Mouse (Mus musculus) adrenal gland, postnatal 4 days (tissue): ENCODE results near the gene Lrrc38. TPM values are rescaled to one million over a fixed set of nuclear protein-coding genes. Genes with fewer than 3 reads are reported as not detected.

Experiments
- DNase-seq, 2 experiments: peaks; one replicate each; pipeline ENCODE4 v3.0.0; 2021 to 2022; ENCODE audit warnings: low spot score in 2 of 2, mixed read lengths in 2 of 2
- total RNA-seq, 2 experiments: library from RNA; stranded (reverse); gene quantifications; 2 replicates each; pipeline ENCODE4 v1.2.3; 2021

Gene Lrrc38
- total RNA-seq, 2 experiments from 2014 or later, result not detected

GRCm38 (mm10) chr4:143350047-143351015 lies 774 bp downstream of the Lrrc38 start:
- DNase-seq, result no peak

DNA sequence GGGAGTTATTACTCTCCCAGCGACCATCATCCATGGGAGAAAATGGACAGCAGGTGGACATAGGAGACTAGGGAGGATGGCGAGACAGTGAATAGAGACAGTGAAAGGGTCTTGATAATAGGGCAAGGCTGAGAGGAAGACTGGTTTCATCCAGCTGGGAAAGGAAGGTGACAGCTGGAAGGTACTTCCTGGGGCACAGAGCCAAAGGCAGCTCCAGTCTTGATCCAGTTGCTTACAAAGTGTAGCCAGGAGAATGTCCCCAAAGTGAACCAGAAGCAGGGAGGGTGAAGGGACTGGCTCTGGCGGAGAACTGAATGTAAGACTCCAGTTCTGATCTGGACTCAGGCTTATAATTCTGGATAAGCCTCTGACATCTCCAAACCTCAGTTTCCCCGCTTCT lies 2.7 kb downstream of the Lrrc38 start:
- DNase-seq, result no peak

GRCm38 (mm10) chr4:143361520-143361919 lies 12.0 kb downstream of the Lrrc38 start:
- DNase-seq, result no peak

DNA sequence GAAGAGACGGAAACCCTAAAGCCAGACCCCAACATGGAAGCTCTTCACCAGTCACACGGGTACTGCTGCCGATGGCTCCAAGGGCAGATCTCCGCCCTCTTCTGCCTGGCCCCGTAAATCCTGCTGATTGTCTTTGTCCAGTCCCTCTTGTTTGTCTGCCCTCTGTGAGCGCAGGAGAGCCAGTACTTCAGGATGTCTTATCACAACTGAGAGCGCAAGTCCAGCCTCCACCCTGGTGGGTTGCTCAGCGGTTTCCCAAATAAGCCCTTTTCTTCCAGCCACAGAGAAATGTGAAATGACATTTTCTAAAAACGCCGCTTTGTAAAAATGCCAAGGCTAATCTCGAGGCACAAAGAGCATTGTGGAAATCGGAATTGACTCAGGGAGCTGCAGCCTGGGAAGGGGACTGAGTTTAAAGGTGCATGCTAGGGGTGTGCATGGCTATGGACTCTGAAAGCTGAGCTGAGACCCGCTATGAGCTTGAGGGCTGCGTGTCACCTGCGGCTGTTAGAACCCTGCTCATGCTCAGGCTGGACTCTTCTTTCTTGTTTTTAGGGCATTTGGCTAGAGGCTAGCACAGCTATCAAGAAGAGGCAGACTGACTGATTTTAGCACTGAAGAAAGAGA lies 17.0 kb downstream of the Lrrc38 start:
- DNase-seq, result no peak

DNA sequence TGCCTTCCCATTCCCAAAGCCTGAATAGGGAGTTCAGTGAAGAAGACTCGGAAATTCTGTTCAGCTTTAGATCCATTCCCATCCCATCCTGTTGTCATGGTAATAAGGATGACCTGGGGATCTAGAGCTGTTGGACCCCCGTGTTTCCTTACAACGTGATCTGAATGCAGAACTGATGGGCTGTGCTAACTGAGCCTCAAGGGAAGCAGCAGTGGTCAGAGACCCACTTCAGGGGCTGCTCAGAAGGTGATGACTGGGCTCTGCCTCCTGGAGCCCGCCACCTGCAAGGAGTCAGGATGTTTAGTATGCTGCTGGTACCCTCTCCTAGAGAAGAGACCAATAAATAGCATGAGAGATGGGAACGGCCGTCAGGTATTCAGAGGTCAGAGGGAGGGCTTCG lies 29.9 kb downstream of the Lrrc38 start:
- DNase-seq, result no peak

GRCm38 (mm10) chr4:143379931-143380715 lies 30.6 kb downstream of the Lrrc38 start:
- DNase-seq, result no peak

GRCm38 (mm10) chr4:143380716-143381004 lies 31.1 kb downstream of the Lrrc38 start:
- no peak for DNase-seq

DNA sequence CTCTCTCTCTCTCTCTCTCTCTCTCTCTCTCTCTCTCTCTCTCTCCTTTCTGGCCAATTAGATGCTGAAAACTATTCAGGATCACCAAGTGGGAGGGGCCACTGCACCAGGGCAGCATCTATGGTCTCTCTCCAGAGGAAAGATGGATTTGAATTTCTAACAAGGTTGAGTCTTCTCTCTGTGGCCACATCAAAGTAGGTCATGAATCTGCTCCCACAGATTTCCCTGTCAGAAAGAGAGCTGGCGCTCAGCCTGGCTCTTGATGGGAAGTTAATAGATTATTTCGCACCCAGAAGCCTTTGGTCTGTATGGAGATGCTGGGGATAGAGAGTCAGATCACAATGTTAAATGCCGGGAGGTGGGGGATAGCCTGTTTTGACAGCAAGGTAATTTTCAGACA lies 32.6 kb downstream of the Lrrc38 start:
- no peak for DNase-seq

DNA sequence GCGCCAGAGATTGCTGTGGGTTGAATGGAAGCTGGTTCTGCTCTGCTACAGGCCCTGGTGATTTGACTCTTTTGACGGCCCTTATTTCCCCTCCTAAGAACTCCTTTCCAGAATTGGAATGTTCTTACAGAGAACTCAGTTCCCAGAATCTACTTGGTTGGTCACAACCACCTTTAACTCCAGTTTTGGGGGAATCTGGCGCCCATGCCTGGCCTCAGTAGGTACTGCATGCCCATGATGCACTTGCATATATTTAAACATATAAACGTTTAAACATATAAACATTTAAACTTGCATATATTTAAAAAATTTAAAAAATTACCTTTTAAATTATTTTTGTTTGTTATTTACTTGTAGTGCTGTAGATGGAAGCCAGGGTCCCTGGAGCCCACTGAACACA lies 34.1 kb downstream of the Lrrc38 start:
- DNase-seq, result no peak

DNA sequence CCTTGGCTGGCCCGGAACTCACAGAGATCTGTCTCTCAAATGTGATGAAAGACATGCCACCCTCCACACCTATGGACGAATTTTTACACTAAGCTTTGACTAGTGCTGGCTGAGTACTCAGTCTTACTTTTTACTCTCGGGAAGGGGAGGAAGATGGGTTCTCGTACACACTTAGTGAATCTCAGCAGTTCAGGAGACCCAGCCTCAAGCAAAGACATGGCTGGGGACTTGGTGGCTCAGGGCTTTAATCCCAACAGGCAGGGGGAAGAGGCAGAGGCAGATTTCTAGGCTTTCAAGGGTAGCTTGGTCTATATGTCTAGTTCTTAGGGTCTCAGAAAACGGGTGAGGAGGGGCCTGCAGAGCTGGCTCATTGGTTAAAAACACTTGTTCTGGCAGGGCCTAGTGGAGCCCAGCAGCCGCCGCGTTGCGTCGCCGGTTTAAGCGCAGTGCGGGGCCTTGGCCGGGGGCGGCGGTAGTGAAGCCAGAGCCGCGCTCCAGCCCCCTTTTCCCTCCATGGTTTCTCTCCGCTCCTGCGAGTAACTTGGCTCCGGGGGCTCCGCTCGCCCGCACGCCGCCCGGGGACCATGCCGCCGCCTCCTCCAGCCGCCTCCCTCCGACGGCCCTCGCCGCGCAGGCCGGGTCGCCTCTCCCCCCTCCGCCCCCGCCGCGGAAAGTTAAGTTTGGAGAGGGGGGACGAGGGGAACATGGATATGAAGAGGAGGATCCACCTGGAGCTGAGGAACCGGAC lies 39.6 kb downstream of the Lrrc38 start:
- no peak for DNase-seq

DNA sequence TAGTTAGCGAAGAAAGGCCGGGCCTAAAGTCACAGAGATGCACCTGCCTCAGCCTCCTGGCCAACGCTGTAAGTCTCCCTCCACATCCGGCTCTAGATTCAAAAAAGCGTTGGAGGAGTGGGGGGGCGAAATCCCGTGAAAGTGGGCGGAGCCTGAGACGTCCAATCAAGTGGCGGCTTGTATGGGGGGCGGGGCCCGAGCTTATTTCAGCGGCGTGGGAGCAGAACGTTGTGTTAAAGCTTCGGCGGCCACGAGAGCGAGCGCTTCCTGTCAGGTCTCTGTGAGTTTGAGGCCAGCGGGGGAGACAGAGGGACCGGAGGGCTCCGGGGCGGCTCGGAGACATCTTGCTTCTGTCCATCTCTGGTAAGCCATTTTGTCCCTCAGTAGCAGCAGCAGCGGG lies 44.6 kb downstream of the Lrrc38 start, which contains the start of gene Pramel1:
TSS of gene Pramel1 (plus strand) at position 248 of the 400 bp plus-strand sequence.
- DNase-seq, result no peak

DNA sequence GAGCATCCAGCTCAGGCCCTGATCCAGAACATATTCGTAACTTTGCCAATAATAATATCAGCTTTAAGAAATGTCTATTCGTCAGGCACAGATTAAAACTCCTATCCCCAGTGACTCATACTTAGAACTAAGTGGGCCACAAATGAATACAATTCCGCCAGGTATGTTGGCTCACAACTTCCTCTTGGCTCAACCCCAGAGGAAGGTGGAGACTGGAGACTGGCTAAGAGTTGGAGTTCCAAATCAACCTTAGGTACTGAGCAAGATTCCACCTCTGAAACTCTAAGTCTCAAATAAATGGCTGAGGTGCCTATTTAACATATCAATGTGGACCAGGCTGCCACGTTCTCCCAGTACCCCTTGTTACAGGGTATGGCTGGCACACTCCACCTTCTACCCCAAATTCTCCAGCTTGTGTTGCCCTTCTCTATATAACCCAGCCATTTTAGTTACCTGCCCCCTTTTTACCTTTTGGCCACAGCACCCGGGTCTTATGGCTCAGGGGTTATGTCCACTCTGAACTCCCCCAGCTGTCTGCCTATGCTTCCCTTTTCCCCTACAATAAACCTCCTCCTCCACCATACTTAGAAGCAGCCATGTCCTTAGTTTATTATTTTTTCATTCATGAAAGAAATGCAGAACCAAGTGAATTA lies 62.1 kb downstream of the Lrrc38 start:
- no peak for DNase-seq

DNA sequence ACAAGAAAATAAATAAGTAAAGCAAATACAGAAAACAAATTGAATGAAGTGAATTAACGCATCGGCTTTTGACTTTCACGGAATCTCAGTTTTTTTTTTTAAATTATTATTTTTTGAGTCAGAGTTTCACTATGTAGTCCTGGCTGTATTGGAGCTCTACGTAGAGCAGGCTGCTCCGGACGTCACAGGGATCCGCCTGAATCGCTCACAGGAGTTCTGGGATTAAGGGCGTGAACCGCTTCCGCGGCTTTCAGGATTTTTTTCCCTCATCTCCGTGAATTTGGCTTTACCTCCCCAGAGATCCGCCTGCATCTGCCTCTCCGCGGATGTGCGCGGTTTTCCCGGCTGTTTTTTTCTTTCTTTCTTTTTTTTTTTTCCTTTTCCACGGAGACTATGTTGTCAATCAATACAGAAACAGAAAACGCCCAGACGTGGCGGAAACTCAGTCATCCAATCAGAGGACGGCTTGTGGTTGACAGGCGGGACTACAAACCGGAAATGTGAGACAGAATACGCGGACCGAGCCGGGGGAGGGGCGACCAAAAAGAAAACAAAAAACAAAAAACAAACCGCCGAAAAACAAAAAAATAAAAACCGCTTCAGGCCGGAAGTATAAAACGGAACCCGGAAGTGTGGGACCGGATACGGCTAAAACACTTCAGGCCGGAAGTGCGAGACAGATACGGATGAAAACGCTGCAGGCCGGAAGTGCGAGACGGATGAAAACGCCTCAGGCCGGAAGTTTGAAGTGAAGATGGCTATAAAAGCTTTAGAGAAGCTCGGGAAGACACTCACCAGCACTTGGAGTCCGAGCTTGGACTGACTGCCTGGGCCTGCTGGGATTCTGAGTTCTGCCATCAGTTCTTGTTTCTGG lies 62.9 kb downstream of the Lrrc38 start, which contains the start of gene Pramef8:
TSS of gene Pramef8 (plus strand) at position 208 of the 874 bp plus-strand sequence.
- peak; percentile 68 to 78 for DNase-seq

DNA sequence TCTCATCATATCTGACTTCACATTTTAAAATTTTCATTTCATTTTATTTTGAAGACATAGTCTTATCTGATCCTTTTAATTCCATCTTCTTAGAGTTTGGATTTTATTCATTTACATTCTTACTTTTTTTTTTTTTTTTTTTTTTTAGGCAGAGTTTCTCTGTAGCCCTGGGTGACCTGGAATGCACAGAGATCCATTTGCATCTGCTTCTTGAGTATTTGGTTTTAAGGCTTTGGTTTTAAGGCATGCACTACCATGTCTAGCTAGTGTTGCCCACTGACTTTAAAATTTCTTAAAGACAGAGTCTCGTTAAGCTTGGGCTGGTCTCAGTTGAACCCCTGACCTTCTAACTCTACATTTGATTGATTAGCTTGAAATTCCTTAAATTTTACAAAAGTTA lies 64.1 kb downstream of the Lrrc38 start:
- no peak for DNase-seq

GRCm38 (mm10) chr4:143414121-143414520 lies 64.6 kb downstream of the Lrrc38 start:
- no peak for DNase-seq
